Mouse (Mus musculus): ENCODE measurements around the gene Prkag2.

DNA sequence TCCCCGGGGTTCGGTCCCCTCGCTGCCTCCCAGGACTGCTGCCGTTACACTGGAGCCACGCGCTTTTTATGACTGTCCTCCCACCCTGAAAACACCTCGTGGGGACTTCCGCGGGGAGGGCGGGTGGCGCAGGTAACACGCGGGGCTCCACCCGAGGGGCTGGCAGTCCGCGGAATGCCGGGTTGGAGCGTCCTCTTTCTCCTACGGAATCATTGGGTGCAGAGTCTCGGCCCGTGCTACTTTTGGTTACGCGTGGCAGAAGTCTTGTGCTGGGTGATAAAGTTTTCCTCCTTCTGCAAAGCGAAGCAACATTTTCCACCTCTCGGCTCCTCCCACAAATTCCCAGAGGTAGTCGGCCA, 306 bp downstream of the Prkag2 start:
- TF ChIP-seq CTCF (conservative IDR thresholded peaks at IDR 0.05; ENCODE audit: low read length), result no peak
- no peak for TF ChIP-seq POU5F1 (IDR thresholded peaks at IDR 0.05; ENCODE audit: borderline replicate concordance, low read length)
- no peak for TF ChIP-seq NANOG (IDR thresholded peaks at IDR 0.05; ENCODE audit: borderline replicate concordance, low read length)

All from E14TG2a.4 (cell line).